Mouse (Mus musculus): ENCODE measurements around the gene Fam184b.
"Not testable (repeated sequence)": the region's sequence is repeated elsewhere in the genome, so short reads cannot be mapped to it uniquely, and the experiment has no call there.

The Fam184b gene

DNA sequence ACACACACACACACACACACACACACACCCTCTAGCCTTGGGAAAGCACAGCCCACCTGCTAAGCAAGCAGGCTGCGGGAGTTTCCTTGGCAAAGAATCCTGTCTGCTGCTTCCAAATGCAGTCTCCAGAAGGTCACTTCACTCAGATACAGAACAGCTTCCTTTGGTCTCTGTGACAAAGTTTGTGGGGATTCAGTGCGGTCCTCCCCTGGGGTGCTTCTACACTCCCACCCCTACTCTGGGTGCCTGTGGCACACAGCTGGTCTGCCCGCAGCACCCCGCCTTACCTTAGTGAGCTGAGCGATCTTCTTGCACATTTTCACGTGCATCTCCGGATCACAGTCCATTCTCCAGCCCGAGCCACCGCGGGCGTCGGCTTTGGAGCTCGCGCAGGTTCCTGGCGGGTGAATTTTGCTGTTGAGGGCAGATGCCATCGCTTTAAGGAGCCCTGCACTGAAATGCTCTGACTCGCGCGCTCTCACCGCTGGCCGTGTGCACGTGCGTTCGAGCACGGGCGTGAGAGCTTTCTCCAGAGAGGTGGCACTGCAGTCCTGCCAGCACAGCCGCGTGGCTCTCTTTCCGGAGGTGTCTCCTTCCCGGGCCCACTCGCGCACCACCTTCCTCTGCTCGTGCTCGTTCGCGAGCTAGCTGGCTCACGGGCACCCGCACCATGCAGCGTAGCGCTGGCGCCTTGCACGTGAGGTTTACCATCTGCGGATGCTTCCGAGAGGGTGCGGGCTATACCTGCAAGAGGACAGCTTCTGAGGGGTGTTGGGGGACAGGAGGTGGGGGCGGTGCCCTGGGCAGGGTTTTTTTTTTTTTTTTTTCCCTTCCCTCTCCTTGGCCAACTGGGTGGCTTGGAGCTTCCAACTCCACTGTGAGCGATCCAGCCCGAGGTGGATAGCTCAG, at the start of gene Fam184b:
Fam184b (minus strand) TSS at position 809 of the 909 bp plus-strand sequence.
- DNase-seq (ENCODE audit: extremely low read depth, insufficient read length, low spot score), result peak; percentile 9

DNA sequence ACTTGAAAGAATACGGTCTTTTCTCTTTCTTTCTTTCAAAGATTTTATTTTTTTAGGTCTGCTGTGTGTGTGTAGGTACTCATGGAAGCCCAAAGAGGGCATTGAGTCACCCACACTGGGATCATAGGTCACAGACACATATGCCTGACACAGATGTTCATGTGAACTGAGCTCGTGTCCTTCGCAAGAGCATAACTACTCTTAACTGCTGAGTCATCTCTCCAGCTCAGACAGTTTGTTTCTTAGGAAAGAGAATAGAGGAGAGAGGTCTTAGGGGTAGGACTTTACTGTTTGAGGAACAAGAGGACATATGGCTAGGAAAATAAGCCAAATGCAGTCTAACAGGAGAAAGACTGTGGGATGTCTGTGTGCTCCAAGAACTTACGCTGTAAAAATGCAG, 49.7 kb upstream of the Fam184b start:
- DNase-seq (ENCODE audit: extremely low read depth, insufficient read length, low spot score), result no peak

DNA sequence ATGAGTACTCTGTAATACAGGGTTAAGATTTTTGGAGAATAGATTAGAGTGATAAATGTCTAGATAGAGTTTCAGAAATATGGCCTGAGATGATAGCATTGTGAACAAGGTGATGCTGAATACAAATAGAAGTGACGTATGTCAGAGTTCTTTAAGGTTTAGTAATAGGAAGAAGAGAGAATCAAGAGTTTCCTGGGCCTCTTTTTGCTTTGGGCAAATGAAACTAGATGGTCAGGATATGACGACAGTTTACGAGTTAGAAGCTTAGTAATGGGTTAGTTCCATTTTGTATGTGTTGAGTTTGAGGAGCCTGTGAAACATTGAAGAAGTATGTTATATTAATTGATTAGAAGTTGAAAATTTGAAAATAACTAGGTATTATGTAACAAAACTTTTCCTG, 46.8 kb upstream of the Fam184b start:
- DNase-seq (ENCODE audit: extremely low read depth, insufficient read length, low spot score), result no peak

DNA sequence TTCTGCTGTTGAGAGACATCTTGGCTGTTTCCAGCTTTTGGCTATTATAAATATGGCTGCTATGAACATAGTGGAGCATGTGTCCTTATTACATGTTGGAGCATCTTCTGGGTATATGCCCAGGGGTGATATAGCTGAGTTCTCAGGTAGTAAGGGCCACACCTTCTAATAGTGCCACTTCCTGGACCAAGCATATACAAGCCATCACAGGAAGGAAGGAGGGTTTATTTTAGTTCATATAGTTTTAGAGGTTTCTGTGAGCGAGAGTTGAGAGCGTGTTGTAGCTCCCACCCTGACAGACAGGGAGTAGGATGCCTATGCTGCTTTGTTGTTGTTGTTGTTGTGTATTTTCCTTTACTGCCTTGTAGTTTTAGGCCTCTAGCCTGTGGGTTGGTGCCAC, 45.8 kb upstream of the Fam184b start:
- DNase-seq (ENCODE audit: extremely low read depth, insufficient read length, low spot score), result no peak

DNA sequence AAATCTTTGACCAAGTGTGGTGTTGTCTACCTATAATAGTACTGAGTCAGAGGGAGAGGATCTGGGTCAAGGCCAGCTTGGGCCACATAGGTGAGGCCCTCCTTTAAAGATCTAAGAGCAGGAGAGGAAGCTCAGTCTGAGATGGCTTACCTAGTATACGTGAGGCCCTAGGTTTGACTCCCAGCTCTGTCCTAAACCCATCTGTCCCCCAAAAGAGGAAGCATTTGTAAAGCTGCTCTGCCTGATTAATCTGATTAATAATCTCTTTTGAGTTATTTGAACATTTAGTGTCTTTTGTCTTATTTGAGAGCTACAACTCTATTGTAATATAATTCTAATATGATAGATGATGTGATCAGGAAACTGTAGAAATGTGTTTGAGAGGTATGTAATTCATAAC, 44.0 kb upstream of the Fam184b start:
- DNase-seq (ENCODE audit: extremely low read depth, insufficient read length, low spot score), result no peak

DNA sequence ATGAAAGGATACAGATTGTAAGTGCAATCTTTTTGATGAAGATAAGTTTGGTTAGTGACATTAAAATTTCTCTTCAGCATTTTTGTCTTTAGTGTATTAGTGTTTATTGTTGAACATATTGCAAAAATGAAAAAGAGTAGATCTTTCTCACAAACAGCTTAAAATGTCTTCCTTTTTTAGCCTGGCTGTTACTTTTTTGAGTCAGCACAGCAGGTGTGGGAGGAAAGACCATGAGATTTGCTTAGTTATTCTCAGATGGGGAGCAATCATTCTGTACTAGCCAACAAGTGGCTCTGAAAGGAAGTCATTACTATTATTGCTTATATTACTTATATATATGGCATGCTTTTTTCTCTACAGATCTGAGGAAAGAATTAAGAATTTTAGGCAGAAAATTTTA, 40.5 kb upstream of the Fam184b start:
- DNase-seq (ENCODE audit: extremely low read depth, insufficient read length, low spot score), result no peak

DNA sequence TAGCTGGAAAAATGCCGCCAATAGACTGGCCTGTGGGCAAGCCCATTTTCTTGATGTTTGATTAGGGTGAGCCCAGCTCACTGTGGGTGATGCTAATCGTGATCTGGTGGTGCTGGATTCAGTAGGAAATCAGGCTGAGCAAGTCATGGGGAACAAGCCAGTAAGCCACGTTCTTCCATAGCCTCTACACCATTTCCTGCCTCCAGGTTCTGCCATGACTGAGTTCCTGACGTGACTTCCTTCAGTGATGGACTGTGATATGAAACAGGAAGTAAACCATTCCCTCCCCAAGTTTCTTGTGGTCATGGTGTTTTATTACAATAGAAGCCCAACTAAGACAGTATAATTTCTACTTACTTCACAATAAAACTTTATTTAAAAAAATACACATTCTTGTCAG, 38.2 kb upstream of the Fam184b start:
- DNase-seq (ENCODE audit: extremely low read depth, insufficient read length, low spot score), result no peak

DNA sequence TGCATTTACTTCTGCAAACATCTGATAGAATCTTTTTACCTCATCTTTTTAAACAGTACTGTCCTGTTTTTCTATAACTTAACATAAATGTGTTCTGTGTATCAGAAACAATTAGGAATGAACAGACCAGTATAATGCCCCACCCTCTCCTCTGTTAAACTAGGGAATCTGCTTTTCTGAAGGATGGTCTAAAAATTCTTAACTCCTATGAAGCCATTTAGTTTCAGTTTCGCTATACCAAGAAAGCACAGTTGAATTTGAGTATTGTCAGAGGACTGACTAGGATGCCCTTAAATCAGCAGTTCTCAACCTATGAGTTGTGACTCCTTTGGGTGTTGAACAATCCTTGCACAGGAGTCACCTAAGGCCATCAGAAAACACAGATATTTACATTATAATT, 35.6 kb upstream of the Fam184b start:
- DNase-seq (ENCODE audit: extremely low read depth, insufficient read length, low spot score), result no peak

DNA sequence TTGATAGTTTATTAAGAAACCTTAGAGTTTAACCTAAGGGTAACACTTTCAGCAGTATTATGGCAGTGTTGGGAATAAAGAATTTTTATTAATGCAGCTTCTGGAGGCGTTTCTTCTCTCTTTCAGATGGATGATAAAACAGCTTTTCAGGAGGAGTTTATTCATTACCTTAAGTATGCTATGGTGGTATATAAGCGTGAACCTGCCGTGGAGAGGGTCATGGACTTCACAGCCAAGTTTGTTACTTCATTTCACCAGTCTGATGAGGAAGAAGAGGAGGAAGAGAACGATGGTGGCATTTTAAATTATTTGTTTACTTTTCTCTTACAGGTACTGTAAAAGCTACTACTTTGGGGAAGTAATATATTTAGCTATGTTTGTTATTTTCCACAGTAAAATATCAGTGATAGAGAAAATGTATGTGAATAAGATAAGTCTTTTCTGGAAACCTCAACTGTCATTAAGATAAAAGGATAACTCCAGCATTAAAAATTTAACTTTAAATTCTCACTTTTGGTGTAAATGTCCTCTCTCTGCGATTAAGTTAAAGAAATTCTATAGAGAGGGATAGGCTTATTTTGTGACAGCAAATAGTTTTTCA, 31.6 kb upstream of the Fam184b start:
- DNase-seq (ENCODE audit: extremely low read depth, insufficient read length, low spot score), result no peak

DNA sequence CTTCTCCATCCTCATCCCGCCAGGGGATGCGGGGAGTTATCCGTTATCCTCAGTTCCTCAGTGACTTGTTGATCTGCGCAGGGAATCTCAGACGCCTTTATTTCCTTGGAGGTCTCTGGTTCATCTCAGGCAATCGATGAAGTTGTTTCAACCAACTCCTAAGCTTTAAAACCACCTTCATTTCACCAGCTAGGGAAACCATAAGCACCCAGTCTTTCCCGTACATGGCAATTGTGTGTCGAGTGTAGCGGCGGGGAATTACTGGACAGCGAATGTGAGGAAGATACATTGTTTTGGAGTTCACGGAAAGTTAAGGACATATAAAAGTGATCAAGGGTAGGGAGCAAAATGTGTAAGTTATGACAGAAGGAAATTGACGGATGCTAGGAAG, 30.9 kb upstream of the Fam184b start:
- DNase-seq (ENCODE audit: extremely low read depth, insufficient read length, low spot score), result no peak

DNA sequence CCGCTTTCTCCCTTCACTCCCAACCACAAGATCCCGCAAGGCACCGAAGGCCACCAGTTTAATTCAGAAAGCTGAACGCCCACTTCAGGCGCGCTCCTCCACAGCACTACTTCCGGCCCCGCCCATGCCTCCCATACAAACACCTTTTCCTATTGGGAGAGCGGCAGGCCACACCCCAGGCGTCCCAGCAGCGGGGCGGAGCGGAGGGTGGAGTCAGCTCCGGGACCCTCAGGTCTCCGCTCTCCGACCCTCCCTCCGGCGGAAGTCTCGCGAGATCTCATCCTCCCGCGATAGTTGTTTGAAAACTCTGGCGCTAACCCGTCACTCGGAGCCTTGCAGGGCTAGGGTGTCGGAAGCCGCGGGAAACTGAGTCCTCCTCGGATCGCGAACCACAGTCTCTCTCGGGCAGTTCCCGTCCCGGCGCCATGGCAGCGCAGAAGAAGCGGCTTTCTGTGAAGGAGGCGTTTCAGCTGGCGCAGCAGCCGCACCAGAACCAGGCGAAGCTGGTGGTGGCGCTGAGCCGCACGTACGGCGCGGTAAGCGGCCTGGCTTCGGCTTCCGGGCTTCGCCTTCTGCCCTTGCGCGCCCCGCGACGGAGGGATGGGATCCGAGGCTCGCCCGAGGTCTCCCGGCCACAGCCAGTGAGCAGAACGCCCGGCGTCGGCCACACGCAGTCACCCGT, 30.3 kb upstream of the Fam184b start, which contains the start of gene Ncapg:
Ncapg (plus strand) TSS at position 322 of the 682 bp plus-strand sequence.
- DNase-seq (ENCODE audit: extremely low read depth, insufficient read length, low spot score), result peak; percentile 98

DNA sequence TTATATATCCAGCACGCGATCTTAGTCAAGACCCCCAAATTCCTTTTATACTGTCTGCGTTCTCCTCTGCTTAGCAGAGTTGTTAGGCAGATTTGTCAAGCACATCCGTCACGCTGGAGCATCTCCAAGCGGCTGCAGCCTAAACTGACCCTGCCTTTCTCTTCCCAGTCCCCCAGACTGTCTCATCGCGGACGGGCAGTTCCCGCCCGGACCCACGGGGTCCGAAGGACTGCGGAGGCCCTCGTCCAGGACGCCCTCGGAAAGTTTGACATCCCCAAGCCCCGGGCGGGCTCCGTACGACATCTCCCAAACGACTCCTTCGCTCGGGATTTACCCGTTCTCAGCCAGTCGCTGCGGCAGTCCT, 29.8 kb upstream of the Fam184b start:
- DNase-seq (ENCODE audit: extremely low read depth, insufficient read length, low spot score), result no peak

DNA sequence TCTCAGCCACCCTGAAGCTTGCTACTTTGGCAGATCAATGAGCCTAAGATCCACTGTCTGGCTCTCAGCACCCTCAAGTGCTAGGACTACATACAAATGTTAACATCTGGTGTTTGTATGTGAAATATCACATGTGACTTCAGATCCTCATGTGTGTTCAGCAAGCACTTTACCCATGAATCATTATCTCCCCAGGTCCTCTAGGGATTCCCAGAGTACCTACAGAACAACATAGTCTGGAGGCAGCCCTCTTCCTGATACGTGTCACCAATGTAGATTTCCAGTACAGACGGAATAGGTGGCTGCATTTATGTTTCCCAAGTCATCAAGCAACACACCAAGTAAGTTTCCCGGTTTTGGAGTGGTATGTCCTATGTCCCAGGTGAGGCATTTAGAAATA, 29.4 kb upstream of the Fam184b start:
- DNase-seq (ENCODE audit: extremely low read depth, insufficient read length, low spot score), result peak; percentile 3

DNA sequence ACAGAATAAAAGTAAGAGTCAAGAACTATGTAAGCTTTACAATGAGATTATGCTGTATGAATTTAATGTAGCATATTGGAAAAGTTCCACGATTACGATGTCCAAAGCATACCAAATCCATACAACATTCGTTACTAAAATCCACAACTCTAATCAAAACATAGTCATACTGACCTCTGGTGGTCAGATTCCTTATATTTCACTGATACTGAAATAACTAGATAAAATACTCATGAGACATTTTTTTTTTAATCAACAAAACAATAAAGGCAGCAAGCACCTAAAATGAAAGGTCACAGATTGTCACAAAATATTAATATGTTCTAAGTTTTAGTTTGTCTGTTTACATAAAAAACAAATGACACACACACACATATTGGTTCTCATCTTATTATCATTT, 28.9 kb upstream of the Fam184b start:
- peak; percentile 5 for DNase-seq (ENCODE audit: extremely low read depth, insufficient read length, low spot score)

DNA sequence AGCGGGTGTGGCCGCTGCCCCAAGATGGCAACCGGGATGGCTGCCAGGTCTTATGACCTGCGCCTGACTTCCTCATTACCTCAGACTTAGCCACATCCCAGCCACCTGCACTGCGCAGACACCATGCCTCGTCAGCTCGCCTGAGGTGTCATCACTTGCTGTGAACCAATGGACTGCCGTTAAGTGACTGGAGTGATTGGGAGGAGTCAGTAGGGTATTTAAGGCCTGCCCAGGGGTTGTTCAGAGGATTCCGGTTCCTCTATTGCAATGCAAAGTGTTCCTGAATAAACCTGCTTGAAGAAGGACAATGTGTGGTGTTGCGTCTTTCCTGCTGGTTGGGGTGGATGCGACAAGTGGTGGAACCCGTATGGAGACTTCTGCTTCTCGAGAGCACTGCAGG, 19.0 kb upstream of the Fam184b start:
- DNase-seq (ENCODE audit: extremely low read depth, insufficient read length, low spot score), result not testable (repeated sequence)

DNA sequence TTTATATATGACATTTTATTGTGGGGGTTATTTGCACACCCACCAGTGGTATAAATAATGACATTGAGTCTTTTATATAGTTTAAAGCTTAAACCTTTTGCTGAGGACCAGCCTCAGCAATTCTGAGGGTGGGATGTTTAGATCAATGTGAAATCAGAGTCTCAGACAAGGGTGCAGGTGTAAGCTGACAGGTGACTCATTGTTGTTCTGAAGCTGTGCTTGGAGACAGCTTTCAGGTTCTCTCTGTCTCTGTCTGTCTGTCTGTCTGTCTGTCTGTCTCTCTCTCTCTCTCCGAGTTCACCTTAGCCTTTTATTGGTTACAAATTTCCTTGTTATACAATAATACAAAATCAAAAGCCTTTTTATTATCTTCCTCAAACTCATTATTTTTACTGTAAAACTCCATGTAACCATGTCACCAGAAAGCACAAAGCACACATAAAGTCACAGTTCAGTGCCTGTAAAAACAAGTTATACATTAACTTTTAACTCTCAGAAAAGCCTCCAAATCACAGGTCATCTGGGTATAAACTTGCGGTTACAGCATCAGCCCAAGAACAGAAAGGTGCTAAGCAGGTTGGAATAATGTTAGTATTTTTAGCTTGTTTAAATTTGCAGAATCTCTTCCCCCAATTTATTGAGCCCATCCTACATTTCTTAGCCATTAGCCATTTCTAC, 11.8 kb upstream of the Fam184b start:
- no peak for DNase-seq (ENCODE audit: extremely low read depth, insufficient read length, low spot score)

DNA sequence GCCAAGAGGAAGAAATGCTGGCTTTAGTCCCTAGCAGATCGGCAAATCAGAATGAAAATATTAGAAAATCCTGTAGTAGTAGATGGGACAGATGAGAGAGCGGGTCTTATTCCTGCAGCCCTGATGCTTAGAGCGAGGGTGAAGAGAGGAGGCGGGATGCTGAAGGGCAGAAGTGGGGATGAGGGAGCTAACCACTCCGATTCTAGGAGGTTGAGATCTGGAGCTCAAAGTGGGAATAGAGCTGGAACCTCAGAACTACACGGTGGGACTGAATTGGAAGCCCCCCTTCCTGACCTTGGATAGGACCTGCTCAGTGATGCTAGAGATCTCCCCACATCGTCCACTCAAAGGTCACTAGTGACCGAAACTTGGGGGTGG, 290 bp upstream of the Fam184b start:
- no peak for DNase-seq (ENCODE audit: extremely low read depth, insufficient read length, low spot score)

DNA sequence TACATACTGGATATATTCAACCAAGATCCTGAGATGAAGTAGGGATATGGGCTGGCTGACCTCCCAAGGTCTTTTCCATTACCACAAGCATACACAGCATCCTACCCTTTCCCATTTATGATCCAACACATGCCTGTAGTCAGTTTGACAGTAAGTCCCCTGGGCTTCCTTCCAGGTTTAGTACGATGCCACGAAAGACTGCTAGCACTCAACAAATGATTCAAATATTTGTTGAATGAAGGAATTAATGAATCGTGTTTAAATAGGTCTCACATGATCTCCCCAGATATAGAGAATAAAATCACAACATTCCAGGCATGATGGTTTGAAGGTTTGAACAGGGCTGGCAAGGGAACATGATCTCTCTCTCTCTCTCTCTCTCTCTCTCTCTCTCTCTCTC, 1.0 kb downstream of the Fam184b start:
- DNase-seq (ENCODE audit: extremely low read depth, insufficient read length, low spot score), result no peak

DNA sequence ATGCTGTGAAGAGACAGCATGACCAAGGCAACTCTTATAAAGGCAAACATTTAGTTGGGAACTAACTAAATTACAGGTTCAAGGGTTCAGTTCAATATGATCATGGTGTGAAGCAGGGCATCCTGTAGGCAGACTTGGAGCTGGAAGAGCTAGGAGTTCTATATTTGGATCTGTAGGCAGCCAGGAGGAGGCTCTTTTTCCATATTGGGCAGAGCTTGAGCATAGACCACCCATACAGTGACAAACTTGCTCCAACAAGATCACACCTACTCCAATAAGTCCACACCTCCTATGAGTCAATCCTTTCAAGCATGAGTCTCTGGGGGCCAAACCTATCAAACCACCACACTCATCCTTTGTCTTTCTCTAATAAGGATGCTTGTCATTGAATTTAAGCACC, 9.9 kb downstream of the Fam184b start:
- no peak for DNase-seq (ENCODE audit: extremely low read depth, insufficient read length, low spot score)

DNA sequence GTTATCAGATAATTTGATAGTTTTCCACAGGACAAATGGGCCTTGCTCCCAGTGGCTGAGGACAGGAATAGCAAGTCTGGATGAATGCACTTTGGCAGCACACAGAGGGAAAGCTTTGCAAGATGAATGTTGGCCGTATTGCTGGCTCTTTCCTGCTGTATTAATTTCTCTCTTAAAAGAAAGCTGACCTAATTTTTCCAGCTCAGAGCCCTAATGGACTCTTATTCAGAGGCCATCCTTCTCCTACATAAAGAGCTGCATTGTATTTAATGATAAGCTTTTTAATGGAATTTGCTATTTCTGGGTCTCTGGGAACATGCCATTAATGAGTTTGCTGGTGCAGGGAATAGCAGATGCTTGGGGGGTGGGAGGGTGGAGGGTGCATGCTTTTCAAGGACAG, 11.6 kb downstream of the Fam184b start:
- no peak for DNase-seq (ENCODE audit: extremely low read depth, insufficient read length, low spot score)

DNA sequence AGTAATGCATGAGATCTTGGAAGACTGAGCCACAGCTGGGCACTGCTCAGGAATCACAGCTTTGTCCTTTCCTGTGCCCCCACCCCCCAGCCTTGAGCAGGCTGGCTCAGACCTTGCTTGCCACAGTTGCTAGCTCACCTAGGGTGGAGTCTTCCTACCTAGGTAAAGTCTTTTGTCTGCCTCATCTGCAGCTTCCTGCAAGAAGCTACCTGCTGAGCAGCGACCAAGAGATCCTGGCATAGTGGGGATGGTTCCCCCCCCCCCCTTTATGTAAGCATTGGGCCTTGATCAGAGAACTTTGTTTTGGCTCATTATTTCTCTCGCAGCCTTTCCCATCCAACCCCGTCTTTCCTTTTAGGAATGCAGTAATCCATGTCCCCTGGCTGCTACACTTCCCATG, 17.9 kb downstream of the Fam184b start:
- DNase-seq (ENCODE audit: extremely low read depth, insufficient read length, low spot score), result no peak
